Mouse (Mus musculus) midbrain, postnatal 0 days (tissue): ENCODE data around the gene Osgin1. TPM values are rescaled to one million over a fixed set of nuclear protein-coding genes. Genes with fewer than 3 reads are reported as not detected.

ENCODE experiments used
- ATAC-seq: fragments of 200-750 bp; cut with Nextera tagmentation; 2 replicates; pipeline ENCODE4 v1.8.0; 2017; ENCODE audit warnings: moderate number of reproducible peaks, mild to moderate bottlenecking, moderate TSS enrichment, moderate library complexity; ENCODE audit not compliant: low FRiP score
- DNase-seq: peaks from one replicate; pipeline ENCODE4 v3.0.0-alpha.2; 2015; ENCODE audit warnings: low spot score
- H3K27ac ChIP-seq: fragments of 300-500 bp; sonication (generic); 2 replicates; pipeline ENCODE4 v1.5.1; 2014; ENCODE audit warnings: low read depth, mild to moderate bottlenecking, low read length, mixed read lengths
- H3K27me3 ChIP-seq: fragments of 300-500 bp; sonication (generic); 2 replicates; pipeline ENCODE4 v1.6.1; 2014; ENCODE audit warnings: low read length, control low read depth, mixed read lengths; ENCODE audit not compliant: insufficient read depth
- H3K36me3 ChIP-seq: fragments of 300-500 bp; sonication (generic); 2 replicates; pipeline ENCODE4 v1.6.1; 2014; ENCODE audit warnings: low read length, control low read depth, mixed read lengths; ENCODE audit not compliant: insufficient read depth
- H3K4me1 ChIP-seq: fragments of 300-500 bp; sonication (generic); 2 replicates; pipeline ENCODE4 v1.6.1; 2014; ENCODE audit warnings: mild to moderate bottlenecking, control low read depth, antibody characterized with exemption, low read length, mixed read lengths; ENCODE audit not compliant: insufficient read depth
- H3K4me2 ChIP-seq: fragments of 300-500 bp; sonication (generic); 2 replicates; pipeline ENCODE4 v1.6.1; 2014; ENCODE audit warnings: low read depth, mild to moderate bottlenecking, low read length, mixed read lengths; ENCODE audit not compliant: poor library complexity, severe bottlenecking
- H3K4me3 ChIP-seq: fragments of 300-500 bp; sonication (generic); 2 replicates; pipeline ENCODE4 v1.5.1; 2014; ENCODE audit warnings: low read depth, mild to moderate bottlenecking, low read length, moderate library complexity
- H3K9ac ChIP-seq: fragments of 300-500 bp; sonication (generic); replicated peaks from 2 replicates; pipeline ENCODE4 v1.6.1; 2014; ENCODE audit warnings: mild to moderate bottlenecking, low read length, moderate library complexity, mixed read lengths; ENCODE audit not compliant: poor library complexity, severe bottlenecking
- H3K9me3 ChIP-seq: fragments of 300-500 bp; sonication (generic); 2 replicates; pipeline ENCODE4 v1.6.1; 2016; ENCODE audit warnings: low read length, control low read depth
- CTCF ChIP-seq: IDR thresholded peaks from 2 replicates; pipeline ENCODE4 v1.5.1; 2016; ENCODE audit warnings: antibody characterized with exemption, mild to moderate bottlenecking
- WGBS: fragments of 180-500 bp; shearing (Covaris S2); extraction: QIAGEN DNeasy Blood & Tissue Kit; methylation state at CpG from one replicate; pipeline ENCODE4 v1.1.7; 2014; 5-methylcytosine and 5-hydroxymethylcytosine counted together
- polyA plus RNA-seq: library from polyadenylated mRNA; unstranded; fragments of >200 nt; fragmentation: Nextera tagmentation; extraction: Ambion mirVana; gene quantifications from 2 replicates; pipeline ENCODE4 v1.2.1, GENCODE M21; 2015
- total RNA-seq: library from RNA; depleted of rRNA; stranded (reverse); fragments of >200 nt; gene quantifications from 2 replicates; pipeline ENCODE4 v1.2.3, GENCODE M21; 2014

Gene Osgin1
- total and polyA plus RNA-seq, 2 experiments from 2014 or later = 0.15 TPM; not detected in 1

DNA sequence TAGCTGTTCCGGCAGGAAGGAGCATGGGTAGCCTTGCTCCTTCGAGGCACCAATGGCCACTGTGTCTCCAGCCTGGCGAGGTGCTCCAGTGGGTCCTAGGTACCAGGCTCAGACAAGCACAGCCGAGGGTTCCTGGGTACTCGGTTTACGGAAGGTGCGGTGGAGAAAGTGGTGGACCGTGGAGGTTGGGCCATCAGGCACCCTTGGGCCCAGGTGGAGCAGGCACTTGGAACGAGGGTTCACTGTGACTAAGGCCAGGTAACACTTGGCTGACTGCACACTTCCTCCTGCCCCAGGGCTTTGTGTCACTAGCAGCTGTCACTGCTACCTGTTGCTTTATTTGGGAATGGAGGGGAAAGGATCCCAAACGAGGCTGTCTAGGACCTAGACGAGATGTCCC lies 3.6 kb downstream of the Osgin1 start:
- Histone ChIP-seq H3K27ac (no peak overlapping the region), H3K4me1 (0 out of 2 replicates have a peak, but pooled peaks cover 3% of the 10 kb centered on the region), H3K36me3 (no peaks in the 10 kb centered on the region), H3K9me3 (no peaks in the 10 kb centered on the region), H3K9ac (no peak overlapping the region), H3K27me3 (no peaks in the 10 kb centered on the region), H3K4me3 (no peak overlapping the region), H3K4me2 (no peak overlapping the region)
- no peak for TF ChIP-seq CTCF
- no peak for DNase-seq
- WGBS = 77% methylated on average over 11 of the region's 11 CpGs
- ATAC-seq = no peak

DNA sequence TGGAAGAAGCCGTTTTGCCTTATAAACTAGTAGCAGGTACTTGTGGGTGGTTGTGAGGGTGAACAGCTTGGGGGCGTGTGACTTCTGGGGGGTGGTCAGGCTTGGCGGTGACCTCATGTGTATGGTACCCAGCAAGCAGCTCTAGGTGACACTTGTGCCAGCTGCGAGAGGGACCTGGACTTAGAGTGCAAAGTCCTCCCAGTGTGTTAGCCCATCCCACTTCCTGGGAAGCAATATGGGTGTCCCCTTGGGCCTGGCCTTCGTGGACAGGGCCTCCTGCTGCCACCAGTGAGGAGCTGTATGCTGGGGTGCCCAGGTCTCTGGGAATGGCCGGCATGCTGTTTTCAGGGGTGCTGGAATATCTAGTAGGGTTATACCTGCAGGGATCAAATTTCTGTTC lies 5.0 kb downstream of the Osgin1 start:
- H3K27ac ChIP-seq = no peak overlapping the region
- no peak overlapping the region for H3K9ac ChIP-seq
- 0 out of 2 replicates have a peak, but pooled peaks cover 3% of the 10 kb centered on the region for H3K4me1 ChIP-seq
- H3K4me3 ChIP-seq = no peak overlapping the region
- no peaks in the 10 kb centered on the region for H3K27me3 ChIP-seq
- no peaks in the 10 kb centered on the region for H3K36me3 ChIP-seq
- 88% methylated on average over 6 of the region's 6 CpGs for WGBS
- no peak overlapping the region for H3K4me2 ChIP-seq
- H3K9me3 ChIP-seq = no peaks in the 10 kb centered on the region
- DNase-seq (no peak), ATAC-seq (no peak)
- TF ChIP-seq CTCF = no peak

DNA sequence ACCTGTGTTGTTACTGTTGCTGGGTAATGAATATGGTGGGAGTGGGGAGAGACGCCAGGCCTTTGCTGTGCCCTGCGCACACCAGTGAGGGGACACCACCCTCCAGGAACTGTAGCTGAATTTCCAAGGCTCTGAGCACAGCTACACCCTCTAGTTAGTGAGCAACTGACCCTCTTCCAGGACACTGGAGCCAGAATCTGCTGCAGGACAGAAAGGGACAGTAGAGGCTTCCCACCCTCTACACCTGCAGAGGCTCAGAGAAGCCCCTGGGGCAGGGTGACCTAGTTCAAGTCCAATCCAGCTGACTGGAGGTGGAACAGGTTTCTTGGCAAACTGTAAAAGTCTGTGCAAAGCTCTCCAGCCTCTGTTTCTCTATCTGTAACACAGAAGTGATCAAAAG lies 5.5 kb downstream of the Osgin1 start:
- Histone ChIP-seq H3K9ac (no peak overlapping the region), H3K4me1 (0 out of 2 replicates have a peak, but pooled peaks cover 3% of the 10 kb centered on the region), H3K4me2 (no peak overlapping the region), H3K27ac (no peak overlapping the region), H3K9me3 (no peaks in the 10 kb centered on the region), H3K36me3 (no peaks in the 10 kb centered on the region), H3K27me3 (no peaks in the 10 kb centered on the region), H3K4me3 (no peak overlapping the region)
- ATAC-seq = no peak
- no peak for TF ChIP-seq CTCF
- DNase-seq = no peak
- 90% methylated on average over 2 of the region's 2 CpGs for WGBS

DNA sequence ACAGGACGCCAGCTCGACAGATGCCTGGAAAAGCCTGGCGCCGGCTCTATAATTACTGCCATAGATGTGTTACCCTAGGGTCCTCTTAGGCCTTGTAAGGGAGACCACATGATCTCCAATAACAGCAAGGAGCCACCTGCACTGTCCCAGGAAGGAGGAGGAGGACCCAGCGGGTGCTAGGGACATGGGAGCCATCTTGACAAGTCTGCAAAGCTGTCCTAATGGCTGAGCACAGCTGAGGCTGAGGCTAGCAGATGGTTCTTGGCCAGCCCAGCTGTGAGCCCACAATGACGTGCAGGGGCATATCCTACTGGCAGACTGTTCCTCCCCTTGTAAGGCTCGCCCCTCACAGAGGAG lies 5.9 kb downstream of the Osgin1 start:
- Histone ChIP-seq H3K9me3 (no peaks in the 10 kb centered on the region), H3K4me2 (no peak overlapping the region), H3K9ac (no peak overlapping the region), H3K27ac (no peak overlapping the region), H3K27me3 (no peaks in the 10 kb centered on the region), H3K4me3 (no peak overlapping the region), H3K4me1 (0 out of 2 replicates have a peak, but pooled peaks cover 3% of the 10 kb centered on the region), H3K36me3 (no peaks in the 10 kb centered on the region)
- ATAC-seq (no peak), DNase-seq (peak; percentile 19)
- WGBS = 66% methylated on average over 7 of the region's 7 CpGs
- no peak for TF ChIP-seq CTCF

DNA sequence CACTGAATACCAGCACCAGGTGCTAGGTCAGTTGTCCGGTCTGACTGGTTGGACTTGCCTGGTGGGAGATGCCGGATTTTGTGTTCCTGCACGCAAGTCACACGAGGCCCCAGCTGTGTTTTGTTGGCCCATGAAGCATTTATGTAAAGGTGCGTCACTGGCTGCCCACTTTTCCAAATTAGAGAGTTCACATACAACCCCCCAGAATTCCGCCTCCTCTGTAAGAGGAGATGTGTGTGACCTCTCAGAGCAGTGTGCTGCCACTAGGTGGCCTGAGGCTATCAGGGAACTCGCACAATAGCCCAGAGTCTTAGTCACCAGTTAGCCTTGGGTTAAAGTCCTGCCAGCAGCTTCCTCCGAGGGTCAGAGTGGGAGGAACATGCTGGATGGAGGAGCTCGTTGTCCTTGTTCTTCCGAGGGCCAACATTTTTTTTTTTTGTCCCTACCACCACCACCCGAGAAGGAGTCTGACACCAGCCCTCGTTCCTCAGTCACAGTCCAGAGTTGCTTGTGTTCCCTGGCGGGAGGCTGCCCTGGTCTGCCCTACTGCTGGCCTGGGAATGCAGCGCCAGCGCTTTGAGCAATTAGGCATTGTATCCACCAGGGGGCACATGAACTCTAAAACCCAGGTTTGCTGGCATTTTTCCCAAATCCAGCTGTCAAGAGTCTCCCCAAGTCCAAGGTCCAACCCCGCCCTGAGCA lies 6.5 kb downstream of the Osgin1 start:
- Histone ChIP-seq H3K27me3 (no peaks in the 10 kb centered on the region), H3K36me3 (no peaks in the 10 kb centered on the region), H3K4me3 (no peak overlapping the region), H3K4me2 (no peak overlapping the region), H3K9ac (no peak overlapping the region), H3K27ac (no peak overlapping the region), H3K4me1 (0 out of 2 replicates have a peak, but pooled peaks cover 3% of the 10 kb centered on the region), H3K9me3 (no peaks in the 10 kb centered on the region)
- ATAC-seq = no peak
- peak; percentile 81 for TF ChIP-seq CTCF
- 14% methylated on average over 16 of the region's 16 CpGs for WGBS
- DNase-seq = peak; percentile 87

DNA sequence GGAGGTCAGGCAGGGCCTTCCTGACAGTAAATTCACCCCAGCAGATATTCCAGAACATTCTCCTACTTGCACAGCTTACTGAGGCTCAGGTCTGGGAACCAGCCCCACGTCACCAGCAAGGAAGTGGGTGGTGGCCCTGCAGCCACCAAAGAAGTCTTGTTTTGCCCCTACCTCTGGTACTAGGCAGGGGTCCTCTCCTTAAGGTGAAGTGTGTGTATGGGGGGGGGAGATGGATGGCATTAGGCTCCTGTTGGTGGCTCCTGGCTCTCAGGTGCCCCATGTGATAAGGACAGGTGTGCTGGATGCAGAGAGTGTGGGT lies 7.0 kb downstream of the Osgin1 start:
- Histone ChIP-seq H3K4me1 (0 out of 2 replicates have a peak, but pooled peaks cover 3% of the 10 kb centered on the region), H3K4me2 (no peak overlapping the region), H3K27ac (no peak overlapping the region), H3K4me3 (no peak overlapping the region), H3K27me3 (no peaks in the 10 kb centered on the region; the same call in 1 of the 2 replicates), H3K36me3 (no peaks in the 10 kb centered on the region), H3K9ac (no peak overlapping the region), H3K9me3 (no peaks in the 10 kb centered on the region)
- WGBS = 68% methylated on average over 1 of the region's 1 CpGs
- no peak for ATAC-seq
- no peak for TF ChIP-seq CTCF
- no peak for DNase-seq
